Mouse (Mus musculus): Measurements from ENCODE around the gene Cox17.
"Not testable (repeated sequence)": the region's sequence is repeated elsewhere in the genome, so short reads cannot be mapped to it uniquely, and the experiment has no call there.

Cox17 gene

DNA sequence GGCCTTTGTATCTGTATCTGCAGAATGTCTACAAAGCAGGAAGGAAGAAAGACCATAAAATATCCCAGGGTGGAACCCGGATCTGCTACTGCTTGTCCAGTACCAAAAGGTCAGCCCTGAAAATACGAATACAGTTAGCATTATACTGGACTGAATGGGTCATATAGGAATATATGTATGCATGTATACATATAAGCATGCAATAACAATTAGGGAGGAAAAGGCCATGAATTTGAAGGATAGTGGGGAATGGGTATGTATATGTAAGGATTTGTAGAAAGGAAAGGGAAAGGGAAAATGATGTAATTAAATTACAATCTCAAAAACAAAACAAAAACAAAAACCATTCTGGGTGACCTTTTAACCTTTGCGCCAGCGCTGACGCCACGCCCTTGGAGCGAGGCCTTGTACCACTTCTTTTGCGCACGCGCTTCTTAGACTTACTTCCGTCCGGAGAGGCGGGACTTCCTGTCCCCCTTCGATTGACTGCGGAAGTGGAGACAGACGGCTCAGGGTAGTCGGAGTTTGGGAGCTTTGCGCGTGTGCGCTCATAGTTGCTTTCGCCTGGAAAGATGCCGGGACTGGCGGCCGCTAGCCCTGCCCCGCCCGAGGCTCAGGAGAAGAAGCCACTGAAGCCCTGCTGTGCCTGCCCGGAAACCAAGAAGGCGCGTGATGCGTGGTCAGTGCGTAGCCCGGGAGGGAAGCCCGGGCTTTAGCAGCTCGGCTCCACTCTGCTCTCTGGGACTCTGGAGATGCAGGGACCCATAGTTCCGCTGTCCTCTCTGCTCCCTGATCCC lies at the start of gene Cox17, which contains the start of gene Gm21987:
Gene Cox17 (plus strand): TSS at position 463 of the 797 bp plus-strand sequence.
Gene Gm21987 (plus strand): TSS at position 512 of the 797 bp plus-strand sequence.
- peak; percentile 93 to 95 for DNase-seq

DNA sequence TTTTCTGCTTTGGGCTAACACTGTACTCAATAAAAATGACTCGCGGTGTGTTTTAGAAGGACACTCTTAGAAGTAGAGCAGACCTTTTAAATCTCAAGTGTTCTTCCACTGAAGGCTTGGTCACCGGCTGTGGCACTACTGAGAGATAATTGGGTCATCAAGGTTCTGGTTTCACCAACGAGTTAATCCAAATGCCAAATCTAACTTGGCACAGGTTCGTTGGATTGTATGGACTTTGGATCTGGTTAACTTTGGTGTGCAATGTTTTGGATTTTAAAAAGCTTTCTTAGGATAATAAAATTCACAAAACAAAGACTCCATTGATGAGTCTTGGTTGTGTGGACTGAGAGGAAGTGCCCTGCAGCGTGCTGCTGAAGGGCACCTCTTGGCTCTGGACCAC lies 48.4 kb upstream of the Cox17 start:
- no peak for DNase-seq

DNA sequence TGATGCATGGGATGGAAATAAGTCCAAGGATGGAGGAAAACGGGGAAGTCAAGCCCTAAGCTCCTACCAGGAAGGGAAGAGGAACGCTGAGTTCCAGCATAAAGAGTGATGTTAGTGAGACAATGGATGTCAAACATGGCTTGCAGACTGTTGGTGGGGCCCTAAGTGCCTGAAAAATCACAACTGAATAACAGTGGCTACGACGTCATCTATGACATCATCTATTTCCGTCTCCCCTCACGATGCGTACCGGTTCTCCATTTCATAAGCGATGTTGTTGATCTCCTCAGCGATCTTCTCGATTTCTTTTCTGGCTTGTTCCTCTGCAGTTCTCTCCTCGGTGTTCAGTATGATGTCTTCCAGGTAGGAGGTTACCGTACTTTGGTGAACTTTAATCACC lies 44.4 kb upstream of the Cox17 start:
- no peak for DNase-seq

DNA sequence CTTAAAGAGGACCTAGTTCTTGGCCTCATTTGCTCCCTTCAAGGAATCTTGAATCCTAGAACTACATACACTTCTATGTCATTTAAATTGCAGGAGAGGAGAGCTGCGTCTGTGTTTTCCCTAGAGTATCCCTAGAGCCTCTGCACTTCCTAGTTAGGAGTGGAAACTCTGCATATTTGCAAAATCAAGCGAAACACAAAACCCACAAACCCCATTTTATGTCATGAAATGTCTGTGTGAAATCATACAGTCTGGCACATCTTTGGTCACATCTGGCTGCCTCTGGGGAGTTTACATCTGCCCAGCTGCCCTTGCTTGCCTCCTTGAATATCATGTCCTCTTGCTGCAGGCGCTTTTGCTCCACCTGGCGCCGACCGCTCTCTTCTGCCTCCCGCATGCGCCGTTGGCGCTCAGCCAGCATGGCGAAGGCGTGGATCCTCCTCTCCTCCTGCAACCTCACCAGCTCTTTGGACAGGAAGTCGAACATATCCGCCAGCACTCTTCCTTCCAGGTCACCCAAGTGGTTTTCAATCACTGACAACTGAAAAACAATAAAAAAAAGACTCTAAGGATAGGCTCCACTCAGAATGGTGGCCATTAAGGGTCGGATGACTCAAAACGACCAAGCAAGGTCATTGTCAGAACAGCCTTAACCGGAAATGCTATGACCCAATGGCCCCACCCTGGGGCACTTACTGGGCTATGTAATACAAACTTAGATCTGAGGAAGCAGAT lies 42.2 kb upstream of the Cox17 start:
- peak in 1 of 2 experiments; percentile 14 for DNase-seq

DNA sequence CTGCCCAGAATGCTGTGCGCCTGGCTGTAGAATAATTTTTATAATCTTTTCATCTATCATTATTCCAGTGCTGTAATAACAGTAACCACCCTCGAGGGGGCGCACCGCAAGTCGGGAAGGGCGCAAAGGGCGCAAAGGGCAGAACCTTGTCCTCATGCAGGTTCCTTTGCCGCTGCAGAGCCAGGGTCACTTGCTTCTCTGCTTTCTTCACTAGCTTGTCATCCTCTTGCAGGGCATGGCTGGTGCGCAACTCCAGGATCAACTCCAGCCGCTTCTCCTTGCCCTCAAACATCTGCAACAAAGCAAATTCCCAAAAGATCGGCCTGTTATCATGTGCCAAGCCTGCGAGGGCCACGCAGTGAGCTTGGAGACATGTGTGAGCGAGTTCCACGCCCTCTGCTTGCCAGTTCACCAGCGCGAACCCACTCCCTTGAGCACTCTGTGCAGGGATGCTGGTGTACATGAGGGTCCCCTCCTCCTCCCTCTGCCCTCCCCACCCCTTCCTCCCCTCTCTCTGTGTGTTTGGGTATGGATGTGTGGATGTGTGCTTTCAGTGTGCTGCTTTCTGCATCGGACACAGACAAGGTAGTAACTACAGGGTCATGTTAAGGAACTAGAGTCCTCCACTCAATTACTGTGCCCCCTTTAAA lies 40.1 kb upstream of the Cox17 start:
- DNase-seq: peak in 1 of 2 experiments; percentile 15

DNA sequence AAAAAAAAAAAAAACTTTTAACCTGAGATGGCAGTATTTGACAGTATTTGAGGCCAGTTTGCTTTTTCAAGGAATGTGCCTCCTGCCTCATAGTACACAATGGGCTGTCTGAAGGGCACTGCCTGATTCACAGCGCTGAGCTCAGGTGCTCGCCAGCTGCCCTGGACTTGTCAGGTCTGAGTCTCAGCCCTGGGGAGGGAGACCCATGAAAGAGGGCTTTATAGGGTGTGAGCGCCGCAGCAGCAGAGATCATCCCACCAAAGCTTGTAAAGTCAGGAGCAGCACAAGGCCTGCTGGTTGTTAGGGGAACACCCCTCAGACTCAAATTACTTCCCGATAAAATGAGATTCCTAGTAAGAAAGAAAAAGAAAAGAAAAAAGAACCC lies 39.6 kb upstream of the Cox17 start:
- DNase-seq: no peak

DNA sequence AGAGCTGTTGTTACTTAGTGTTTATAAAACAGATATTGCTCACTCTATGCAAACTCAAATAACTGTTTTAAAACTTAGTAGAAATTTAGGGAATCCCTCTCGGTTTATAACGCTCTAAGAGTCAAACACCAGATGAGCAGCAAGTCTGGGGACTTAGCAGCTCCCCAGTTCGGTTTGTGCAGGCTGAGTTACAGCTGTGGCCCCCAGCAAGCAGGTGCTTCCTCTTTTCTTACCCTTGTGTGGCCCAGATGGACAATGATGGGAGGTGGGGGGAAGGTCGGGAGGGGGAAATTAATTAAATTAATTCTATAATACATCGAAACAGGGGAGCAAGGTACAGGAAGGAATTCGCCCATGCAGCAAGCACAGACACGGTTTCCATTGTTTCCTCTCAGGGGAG lies 39.1 kb upstream of the Cox17 start:
- DNase-seq: no peak

DNA sequence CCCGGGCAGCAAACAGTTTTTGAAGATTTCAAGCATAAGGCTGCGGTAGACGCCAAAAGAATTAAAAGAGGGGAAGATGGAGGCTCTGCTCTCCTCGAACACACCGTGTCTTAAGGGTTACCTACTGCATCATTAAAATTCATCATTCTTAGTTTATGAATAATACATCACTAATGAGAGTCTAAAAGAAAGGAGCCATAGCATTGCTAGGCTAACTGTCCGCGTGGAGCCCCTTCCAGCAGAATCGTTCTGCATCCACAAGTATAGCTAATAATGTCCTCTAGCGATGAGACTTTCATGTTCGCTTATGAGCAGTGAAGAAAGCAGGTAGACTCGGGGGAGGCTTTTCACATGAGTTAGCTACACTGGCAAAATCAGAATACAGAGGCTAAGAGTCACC lies 38.6 kb upstream of the Cox17 start:
- no peak for DNase-seq

DNA sequence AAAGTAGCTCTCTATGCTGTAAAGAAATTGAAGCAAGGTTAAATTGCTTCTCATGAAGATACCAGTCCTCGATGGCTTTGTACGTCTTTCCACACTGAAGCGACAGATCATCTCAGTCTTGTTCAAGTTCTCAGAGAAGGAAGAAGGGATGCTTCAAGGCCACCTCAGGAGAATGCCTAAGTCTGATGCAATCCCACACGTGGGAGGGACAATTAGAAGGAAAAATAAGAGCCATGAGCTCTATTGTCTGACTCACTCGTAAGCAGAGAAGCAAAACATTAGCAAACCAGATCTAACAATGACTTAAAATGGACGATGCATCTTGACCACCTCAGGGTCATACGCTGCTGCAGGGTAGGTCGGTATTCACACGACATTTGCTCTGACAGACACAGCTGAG lies 28.3 kb upstream of the Cox17 start:
- no peak for DNase-seq

DNA sequence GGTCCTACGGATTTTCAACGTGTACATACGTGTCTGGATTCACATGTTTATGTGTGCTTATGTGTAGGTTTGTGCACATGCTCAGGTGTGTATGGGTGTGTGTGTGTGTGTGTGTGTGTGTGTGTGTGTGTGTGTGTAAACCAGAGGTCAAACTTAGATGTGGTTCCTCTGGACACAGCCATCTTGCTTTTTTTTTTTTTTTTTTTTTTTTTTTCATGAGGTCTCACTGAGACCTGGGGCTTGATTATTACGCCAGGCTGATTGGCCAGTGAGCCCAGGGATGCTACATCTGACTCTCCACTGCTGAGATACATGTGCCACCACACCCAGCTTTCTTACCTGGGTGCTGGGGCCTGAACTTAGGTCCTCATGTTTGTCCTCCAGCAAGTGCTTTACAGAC lies 27.7 kb upstream of the Cox17 start:
- no peak for DNase-seq

DNA sequence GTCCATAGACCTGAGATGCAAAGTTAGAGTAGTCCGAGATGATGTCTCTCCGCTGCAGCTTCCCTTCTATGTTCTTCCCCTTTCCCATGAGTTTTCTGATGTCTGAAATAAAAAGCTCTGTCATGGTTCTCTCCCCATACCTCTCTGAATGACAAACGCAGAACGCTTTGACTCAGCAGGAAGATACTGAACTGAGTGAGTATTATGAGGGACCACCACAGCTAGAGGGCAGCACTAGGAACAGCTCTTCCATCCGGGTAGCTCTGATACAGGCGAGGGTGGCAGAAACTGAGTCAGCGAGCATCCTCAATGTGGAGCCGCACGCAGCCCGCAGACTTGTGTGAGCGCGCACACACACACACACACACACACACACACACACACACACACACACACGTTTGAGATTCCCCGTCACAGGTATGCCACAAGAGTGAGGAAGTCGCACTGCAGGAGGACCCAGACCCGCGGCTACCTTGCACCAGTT lies 25.3 kb upstream of the Cox17 start:
- DNase-seq: peak; percentile 61 to 68

DNA sequence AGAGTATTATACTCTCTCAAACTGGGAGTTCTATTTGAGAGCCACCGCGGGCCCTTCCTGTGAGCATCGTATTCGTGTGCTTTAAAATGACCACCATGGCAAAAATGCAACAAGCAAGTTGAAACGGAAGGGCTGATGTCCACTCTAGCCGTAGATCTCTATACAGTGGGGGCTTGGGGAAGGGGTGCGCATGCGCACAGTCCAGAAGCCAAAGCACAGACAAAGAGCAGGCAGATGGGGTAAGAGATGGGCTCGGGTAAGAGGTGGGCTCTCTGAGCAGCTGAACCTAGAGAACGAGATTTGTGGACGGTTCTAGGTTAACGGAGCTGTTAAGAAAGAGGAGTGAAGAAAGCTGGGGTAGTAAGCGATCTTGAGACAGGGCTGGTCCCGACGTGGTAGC lies 22.5 kb upstream of the Cox17 start:
- DNase-seq: no peak

DNA sequence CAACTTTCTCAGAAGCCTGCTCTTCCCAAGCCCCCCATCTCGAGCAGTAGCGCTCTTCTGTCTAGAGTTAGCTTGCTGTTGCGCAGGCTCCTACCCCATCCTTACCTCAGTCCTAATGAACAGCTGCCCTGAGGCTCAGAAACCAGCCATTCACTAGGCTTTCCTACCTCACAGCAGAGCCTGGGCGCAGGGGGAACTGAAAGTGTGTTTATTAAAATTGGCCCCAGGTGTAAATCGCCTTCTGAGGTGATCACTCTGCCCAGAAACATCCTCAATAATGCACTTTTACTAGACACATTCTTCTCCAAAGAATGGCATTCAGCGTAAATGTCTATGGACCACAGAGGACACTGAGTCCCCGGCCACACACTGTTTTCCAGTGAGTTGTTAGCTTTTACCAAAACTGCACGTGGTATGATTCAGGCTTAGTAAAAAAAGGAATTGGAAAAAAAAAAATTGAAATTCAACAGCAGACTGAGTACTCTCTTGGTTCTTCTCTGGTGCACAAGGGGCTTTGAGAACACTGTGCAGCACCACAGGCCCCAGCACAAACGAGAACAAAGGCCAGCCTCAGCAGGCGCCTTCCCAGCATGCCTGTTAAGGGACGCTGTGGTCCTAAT lies 19.9 kb upstream of the Cox17 start:
- DNase-seq: no peak

DNA sequence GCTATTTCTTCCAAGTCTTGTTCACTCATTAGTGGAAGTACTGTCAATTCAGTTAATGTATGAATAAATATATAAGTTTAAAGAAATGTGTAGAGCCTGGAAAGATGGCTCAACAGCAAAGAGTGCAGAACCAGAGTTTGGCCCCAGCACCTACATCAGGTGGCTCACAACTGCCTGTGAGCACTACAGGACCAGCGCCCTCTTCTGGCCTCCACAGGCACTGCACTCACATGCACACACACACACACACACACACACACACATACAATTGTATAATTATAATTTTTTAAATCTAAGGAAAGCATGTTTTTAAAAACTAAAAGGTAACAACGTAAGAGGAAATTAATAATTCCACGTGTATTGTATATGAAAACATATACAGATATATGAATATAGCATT lies 17.5 kb upstream of the Cox17 start:
- no peak for DNase-seq

DNA sequence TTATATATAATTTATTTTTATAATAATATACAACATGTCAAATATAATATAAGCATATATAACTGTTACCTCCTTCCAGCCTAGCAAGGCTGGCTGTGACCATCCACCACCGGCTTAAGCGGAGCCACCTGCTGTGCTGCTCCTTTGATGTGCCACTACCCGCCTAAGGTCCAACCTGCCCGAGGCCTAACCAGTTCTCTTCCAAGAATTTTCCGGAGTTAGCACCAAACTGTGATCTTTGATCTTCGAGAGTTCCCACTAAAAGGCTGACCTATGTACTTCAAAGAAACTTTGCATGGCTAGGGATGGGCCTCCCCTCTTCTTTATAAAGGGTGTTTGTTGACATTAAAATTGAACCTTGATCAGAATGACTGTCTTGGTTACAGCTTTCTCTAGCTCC lies 12.4 kb upstream of the Cox17 start:
- no peak for DNase-seq

DNA sequence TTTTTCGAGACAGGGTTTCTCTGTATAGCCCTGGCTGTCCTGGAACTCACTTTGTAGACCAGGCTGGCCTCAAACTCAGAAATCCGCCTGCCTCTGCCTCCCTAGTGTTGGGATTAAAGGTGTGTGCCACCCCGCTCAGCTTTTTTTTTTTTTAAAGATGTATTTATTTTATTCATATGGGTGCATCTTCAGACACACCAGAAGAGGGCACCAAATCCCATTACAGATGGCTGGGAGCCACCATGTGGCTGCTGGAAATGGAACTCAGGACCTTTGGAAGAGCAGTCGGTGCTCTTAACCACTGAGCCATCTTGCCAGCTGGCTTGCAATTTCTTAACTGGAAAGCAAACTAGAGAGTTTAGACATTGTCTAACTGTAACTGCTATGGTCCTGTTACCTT lies 8.7 kb upstream of the Cox17 start:
- not testable (repeated sequence) for DNase-seq

DNA sequence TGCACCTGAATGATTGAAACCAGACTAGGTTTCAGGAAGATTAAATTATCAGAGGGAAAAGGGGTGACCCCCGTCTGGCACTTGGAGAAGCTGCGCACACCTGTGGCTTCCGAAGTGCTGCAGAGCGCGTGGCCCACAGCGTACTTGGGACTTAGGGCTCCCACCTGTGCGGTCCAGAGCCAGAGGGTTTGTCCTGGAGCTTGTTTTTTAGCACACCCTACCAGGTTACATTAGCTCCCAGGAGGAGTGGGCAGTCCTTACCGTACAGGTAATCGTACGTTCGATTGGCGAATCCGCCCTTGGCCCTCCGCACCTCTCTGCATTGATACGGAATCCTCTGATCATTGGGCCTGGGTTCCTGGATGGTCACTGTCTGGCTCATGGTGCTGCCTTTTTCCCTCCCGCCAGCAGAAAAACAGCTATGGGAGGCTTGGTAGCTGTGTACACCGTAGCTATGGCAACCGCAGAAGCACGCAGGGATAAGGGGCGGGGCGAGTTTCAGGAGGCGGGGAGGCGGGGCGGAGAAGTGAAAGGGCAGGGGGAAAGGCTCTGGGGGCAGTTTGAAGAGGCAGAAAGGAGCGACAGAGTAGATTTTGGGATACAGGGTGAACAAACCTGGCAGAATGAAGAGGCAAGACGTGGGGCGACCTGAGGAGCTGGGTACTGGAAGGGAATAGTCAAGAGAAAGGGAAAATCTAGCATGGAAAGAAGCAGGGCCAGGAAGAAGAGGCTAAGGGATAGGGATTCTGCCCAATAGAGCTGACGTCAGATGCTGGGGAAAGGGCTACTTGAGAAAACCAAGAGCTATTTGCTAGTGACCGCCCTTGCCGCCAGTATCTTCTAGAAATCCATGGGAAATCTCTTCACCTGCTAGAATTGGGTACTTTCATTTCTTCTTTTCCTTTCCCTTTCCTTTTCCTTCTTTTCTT lies 5.1 kb upstream of the Cox17 start, which contains the start of gene Maats1:
Gene Maats1 (minus strand): TSS at position 748 of the 929 bp plus-strand sequence.
- DNase-seq: peak; percentile 66 to 69

DNA sequence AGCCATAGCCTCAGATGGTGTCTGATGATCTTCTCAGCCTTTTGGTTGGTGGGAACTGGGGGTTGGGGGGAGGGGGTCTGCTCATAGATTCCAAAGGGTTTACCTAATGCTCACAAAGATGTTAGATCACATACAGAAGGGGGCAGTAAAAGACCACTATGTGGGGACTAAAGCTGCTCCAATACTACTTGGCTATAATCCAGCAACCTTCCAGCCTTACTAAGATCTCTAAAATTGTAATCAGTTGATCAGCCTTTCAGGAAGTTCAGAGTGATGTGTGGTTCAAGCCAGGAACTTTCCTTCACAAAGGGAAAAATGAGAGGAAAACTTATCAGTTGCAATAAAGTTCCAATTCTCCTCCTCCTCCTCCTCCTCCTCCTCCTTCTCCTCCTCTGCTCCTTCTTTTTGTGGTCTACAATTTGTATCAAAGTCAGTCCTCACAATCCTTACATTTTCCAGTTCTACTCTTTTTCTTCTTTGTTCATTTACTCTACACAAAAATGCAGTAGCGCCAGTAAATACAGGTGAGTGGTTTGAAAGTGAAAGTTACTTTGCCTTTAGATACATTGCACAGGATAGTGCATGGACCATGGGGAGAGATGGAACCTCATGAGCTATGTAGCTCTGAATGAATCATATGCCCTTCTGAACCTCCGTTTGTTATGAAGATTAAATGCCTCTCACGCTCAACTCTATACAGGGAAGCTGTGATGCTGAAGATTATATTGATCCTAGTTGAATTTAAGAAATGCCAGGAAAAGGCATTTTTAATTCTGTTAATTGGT lies 1.7 kb upstream of the Cox17 start:
- no peak for DNase-seq

DNA sequence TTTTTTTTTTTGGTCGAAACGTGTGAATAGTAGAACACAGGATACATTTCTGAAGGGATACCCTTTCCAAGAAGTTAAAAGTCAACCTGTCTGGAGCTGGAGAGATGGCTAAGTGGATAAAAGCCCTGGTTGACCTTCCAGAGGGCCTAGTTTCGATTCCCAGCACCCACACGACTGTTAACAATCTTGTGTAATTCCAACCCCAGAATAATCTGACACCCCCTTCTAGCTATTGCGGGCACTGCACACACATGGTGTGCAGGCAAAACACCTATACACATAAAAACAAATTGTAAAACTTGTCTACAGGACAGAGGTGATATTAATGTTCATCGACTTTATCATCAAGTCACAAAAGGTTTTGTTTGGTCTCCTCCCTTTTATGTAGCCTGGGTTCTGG lies 797 bp downstream of the Cox17 start:
- DNase-seq: no peak

DNA sequence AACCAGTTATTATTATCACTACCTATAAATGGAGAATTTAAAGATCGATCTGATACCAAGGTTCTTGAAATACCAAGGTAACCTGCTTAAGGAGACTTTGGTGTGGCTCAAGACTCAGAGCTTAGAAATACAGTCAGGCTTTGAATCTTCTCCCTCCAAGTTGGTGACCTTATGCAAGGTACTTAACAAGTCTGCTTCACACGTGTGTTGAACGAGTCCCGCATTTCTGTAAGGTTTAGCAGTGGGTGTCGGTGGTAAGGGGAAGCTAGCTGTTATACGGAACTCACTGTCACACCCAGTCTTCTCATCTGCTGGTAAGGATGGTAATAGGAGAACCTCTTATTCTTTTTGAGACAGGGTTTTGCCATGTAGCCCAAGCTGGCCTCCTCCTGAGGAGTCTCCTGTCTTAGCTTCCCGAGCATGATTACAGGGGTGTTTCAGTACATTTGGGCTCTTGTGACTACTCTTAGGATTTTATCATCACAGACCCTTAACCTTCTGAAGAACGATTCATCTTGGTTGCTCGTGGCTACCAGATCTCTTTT lies 1.5 kb downstream of the Cox17 start:
- DNase-seq: no peak

DNA sequence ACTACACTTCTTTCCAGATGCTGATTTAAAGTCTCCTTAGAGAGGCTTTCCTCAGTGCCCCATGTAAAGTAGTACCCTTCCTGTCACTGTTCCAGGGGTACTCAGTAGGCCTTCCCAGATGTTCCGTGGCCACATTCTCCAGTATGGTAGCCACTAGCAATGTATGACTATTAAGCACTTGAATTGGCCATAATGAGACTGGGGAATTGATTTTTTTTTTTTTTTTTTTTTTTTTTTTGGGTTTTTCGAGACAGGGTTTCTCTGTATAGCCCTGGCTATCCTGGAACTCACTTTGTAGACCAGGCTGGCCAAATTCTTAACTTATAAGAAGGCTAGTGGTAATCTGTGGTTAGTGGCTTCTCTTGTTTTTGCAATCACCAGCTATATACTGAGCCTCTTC lies 3.1 kb downstream of the Cox17 start:
- no peak for DNase-seq
